Mouse (Mus musculus) G1E (cell line): Measurements from ENCODE around the gene Trpm4. TPM values are rescaled to one million over a fixed set of nuclear protein-coding genes. Genes with fewer than 3 reads are reported as not detected.
A peak's percentile ranks its signal among the peaks of the same experiment; 100 is the strongest.

Experiments
- ATAC-seq: 2 replicates; pipeline ENCODE4 v1.8.0; 2016; ENCODE audit warnings: mild to moderate bottlenecking; ENCODE audit not compliant: insufficient number of reproducible peaks, poor library complexity, low FRiP score, severe bottlenecking; ENCODE audit errors: extremely low read depth
- DNase-seq: peaks from one replicate; pipeline ENCODE4 v3.0.0; 2012; ENCODE audit warnings: low spot score
- H3K27me3 ChIP-seq: 2 replicates; pipeline ENCODE4 v1.6.1; 2012; ENCODE audit warnings: mild to moderate bottlenecking, low read length, inconsistent platforms; ENCODE audit not compliant: insufficient read depth
- H3K36me3 ChIP-seq: replicated peaks from 2 replicates; pipeline ENCODE3; 2012; ENCODE audit warnings: mild to moderate bottlenecking, inconsistent platforms
- H3K4me1 ChIP-seq: 2 replicates; pipeline ENCODE4 v1.6.1; 2012; ENCODE audit warnings: low read depth, low read length, inconsistent platforms, mixed read lengths; ENCODE audit not compliant: insufficient read depth
- H3K4me3 ChIP-seq: 2 replicates; pipeline ENCODE4 v1.5.1; 2012; ENCODE audit warnings: low read depth, mild to moderate bottlenecking, inconsistent platforms, low read length, moderate library complexity, mixed read lengths
- H3K9me3 ChIP-seq: replicated peaks from 2 replicates; pipeline ENCODE4 v1.6.1; 2012; ENCODE audit warnings: inconsistent platforms
- CTCF ChIP-seq: IDR thresholded peaks from 2 replicates; pipeline ENCODE4 v1.5.1; 2012; ENCODE audit warnings: low read depth, low read length, inconsistent platforms, mixed read lengths
- GATA1 ChIP-seq: IDR thresholded peaks from 2 replicates; pipeline ENCODE4 v1.6.1; 2012; ENCODE audit warnings: borderline replicate concordance, low read length, inconsistent platforms, mixed read lengths
- GATA2 ChIP-seq: IDR thresholded peaks from 2 replicates; pipeline ENCODE4 v1.6.1; 2012; ENCODE audit warnings: low read depth, low read length, inconsistent platforms, borderline replicate concordance
- POLR2AphosphoS5 ChIP-seq: IDR thresholded peaks from 2 replicates; pipeline ENCODE4 v1.6.1; 2012; ENCODE audit warnings: low read depth, low read length, inconsistent platforms; ENCODE audit not compliant: insufficient replicate concordance
- TAL1 ChIP-seq: conservative IDR thresholded peaks from 2 replicates; pipeline ENCODE4 v1.6.1; 2012; ENCODE audit warnings: low read depth, low read length, inconsistent platforms, mixed read lengths
- polyA plus RNA-seq: library from polyadenylated mRNA; stranded (reverse); fragments of >175 nt; gene quantifications from 2 replicates; pipeline ENCODE4 v1.2.3, GENCODE M21; 2012
- total RNA-seq, 2 experiments: library from RNA; stranded (forward) in 1 of 2; stranded (reverse) in 1 of 2; fragments of 200-1000 nt in 1 of 2; fragments of >200 nt in 1 of 2; fragmentation: Nextera tagmentation in 1 of 2; gene quantifications; 2 replicates each; pipeline ENCODE4 v1.2.3; 2014 to 2017

Gene Trpm4
- total and polyA plus RNA-seq, 3 experiments, result 0.21 to 0.49 TPM; not detected in 1

DNA sequence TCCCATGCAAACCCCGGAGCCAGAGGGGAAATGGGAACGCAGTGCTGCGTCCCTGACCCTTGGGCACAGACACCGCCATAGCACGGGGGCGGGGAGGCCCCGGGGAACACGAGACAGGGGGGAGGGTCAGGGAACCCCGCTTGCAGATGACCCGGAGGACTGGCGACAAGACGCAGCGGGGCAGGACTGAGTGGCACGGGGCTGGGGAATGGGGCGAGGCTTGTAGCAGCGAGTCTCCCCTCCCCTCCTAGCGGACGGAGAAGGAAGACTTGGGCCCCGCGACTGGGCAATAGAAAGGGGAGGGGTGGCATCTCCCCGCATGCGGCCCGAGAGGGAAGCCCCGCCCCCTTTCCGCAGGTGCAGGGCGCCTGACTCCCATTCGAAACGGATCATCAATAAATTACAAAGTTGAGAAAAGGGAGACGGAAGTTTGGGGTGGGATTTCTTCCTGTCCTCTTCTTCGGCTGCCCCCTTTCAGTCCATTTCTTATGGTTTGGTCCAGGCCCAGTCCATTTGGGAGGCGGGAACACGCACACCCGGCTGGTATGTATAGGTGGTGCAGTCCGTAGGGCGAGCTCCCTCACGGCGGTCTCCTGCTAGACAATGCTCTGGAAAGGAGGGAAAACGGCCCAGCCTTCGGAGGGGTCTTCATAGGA, 6.0 kb upstream of the Trpm4 start:
- TF ChIP-seq GATA1, result no peak
- TF ChIP-seq POLR2AphosphoS5, result no peak
- TF ChIP-seq GATA2, result no peak
- no peak for TF ChIP-seq TAL1
- TF ChIP-seq CTCF, result no peak
- Histone ChIP-seq H3K27me3 (peaks cover 40% of the 10 kb centered on the region), H3K36me3 (no peaks in the 10 kb centered on the region), H3K9me3 (no peaks in the 10 kb centered on the region), H3K4me3 (peak overlapping the region; percentile 60; the same call in 1 of the 2 replicates), H3K4me1 (peaks cover 38% of the 10 kb centered on the region)
- ATAC-seq (no peak), DNase-seq (peak; percentile 33)

DNA sequence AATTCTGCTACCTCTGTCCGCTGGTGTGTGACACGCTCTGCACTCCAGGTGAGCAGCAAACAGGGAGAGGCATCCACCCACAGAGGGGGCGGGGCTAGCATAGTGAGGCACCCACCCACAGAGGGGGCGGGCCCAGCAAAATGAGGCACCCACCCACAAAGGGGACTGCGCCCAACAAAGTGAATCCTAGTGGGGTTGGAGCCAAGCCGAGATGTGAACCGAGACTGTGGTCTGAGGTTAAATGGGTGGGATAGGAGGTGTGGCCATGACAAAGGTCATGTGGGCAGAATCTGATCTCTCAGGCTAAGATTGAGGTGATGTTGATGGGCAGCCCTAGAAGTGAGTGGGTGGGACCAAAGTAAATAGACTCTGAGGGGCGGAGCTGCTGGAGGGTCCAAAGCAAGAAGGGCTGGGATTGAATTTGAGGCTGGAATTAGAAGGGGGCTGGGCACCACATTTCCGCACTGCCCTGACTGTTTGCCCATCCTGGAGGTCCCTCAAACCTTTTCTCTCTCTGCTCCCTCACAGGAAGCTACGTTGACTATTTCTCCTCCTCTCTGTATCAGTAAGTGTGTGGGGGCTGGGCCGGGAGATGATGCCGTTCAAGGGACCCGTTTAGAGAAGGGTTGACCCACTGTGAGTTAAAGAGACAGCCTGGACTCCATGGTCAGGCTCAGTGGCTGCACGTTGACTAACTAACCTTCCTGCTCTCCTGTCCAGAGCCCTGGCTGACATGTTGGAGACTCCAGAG, 4.8 kb upstream of the Trpm4 start:
- no peaks in the 10 kb centered on the region for H3K9me3 ChIP-seq
- peaks cover 40% of the 10 kb centered on the region for H3K4me1 ChIP-seq
- no peak overlapping the region for H3K4me3 ChIP-seq
- no peaks in the 10 kb centered on the region for H3K36me3 ChIP-seq
- H3K27me3 ChIP-seq, result peaks cover 46% of the 10 kb centered on the region
- ATAC-seq (no peak), DNase-seq (no peak)
- TF ChIP-seq TAL1 (no peak), CTCF (no peak), GATA2 (no peak), GATA1 (no peak), POLR2AphosphoS5 (no peak)

DNA sequence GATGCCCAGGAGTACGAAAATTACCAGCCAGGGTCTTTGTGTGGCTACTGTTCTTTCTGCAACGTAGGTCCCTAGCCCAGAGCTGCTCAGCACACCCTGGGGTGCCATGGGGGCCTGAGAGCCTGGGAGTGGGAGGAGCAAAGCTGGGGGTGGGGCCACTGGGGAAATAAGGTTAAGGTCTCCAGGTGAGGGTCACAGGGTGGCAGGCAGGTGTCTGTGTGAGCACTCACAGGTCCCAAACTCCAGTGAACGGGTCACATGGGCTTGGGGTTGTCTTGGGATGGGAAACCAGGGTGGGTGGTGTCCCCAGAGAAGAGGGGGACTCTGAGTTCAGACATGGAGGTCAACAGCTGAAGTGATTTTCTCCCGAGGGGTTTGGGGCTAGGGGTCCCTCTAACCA, 3.9 kb upstream of the Trpm4 start:
- TF ChIP-seq CTCF, result no peak
- TF ChIP-seq GATA1, result no peak
- TF ChIP-seq TAL1, result no peak
- TF ChIP-seq GATA2, result no peak
- no peak for TF ChIP-seq POLR2AphosphoS5
- Histone ChIP-seq H3K4me3 (no peak overlapping the region), H3K27me3 (peaks cover 55% of the 10 kb centered on the region), H3K9me3 (no peaks in the 10 kb centered on the region), H3K36me3 (no peaks in the 10 kb centered on the region), H3K4me1 (peaks cover 45% of the 10 kb centered on the region)
- DNase-seq (no peak), ATAC-seq (no peak)

DNA sequence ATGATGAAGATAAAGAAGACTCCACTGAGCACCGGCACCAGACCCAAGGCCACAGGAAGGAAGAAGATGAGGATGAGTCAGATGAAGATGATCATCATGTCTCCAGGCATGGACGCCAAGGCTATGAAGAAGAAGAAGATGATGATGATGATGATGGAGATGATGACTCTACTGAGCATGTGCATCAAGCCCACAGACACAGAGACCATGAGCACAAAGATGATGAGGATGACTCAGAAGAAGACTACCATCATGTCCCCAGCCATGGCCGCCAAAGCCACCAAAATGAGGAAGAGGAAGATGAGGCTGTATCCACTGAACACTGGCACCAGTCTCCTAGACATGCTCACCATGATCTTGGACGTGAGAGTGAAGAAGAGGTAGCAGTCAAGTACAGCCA, 2.7 kb upstream of the Trpm4 start:
- Histone ChIP-seq H3K36me3 (no peaks in the 10 kb centered on the region), H3K27me3 (peaks cover 66% of the 10 kb centered on the region), H3K9me3 (0 out of 2 replicates have a peak, but pooled peaks cover 2% of the 10 kb centered on the region), H3K4me3 (no peak overlapping the region), H3K4me1 (peaks cover 42% of the 10 kb centered on the region)
- no peak for ATAC-seq
- TF ChIP-seq GATA2 (no peak), POLR2AphosphoS5 (no peak), CTCF (no peak), GATA1 (no peak), TAL1 (no peak)
- no peak for DNase-seq

DNA sequence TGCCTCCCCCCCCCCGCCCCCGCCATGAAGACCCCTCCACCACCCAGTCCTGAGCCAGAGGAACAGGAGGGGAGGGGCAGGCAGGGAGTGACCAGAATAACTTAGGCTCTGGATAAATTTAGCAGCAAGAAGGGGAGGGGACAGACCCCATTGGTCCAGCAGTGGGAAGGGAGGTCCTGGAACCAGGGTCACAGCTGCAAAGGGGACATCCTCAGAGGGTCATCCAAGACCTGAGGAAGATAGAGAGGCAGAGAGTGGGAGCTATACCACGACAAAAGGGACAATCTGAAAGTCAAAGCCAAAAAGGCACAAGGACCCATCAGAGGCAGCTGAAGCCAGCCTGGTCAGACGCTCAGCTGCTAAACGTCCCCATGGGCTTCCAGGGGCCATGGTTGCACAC, 1.5 kb upstream of the Trpm4 start, which contains the start of gene Hrc:
TSS of gene Hrc (plus strand) at position 235 of the 400 bp plus-strand sequence.
- no peak for ATAC-seq

GRCm38 (mm10) chr7:45334605-45335004, 1.0 kb upstream of the Trpm4 start:
- H3K4me1 ChIP-seq, result peaks cover 30% of the 10 kb centered on the region
- DNase-seq (no peak), ATAC-seq (no peak)
- TF ChIP-seq CTCF, result no peak
- no peak for TF ChIP-seq GATA1
- TF ChIP-seq POLR2AphosphoS5, result no peak
- TF ChIP-seq TAL1, result no peak
- TF ChIP-seq GATA2, result no peak
- H3K4me3 ChIP-seq, result no peak overlapping the region
- 0 out of 2 replicates have a peak, but pooled peaks cover 2% of the 10 kb centered on the region for H3K9me3 ChIP-seq
- no peaks in the 10 kb centered on the region for H3K36me3 ChIP-seq
- H3K27me3 ChIP-seq, result peaks cover 67% of the 10 kb centered on the region

More for the DNA sequence above, 1.5 kb upstream of the Trpm4 start, which contains the start of gene Hrc:
- Histone ChIP-seq H3K4me3 (no peak within 1 kb of the TSS), H3K4me1 (peaks cover 33% of the 10 kb centered on the region), H3K9me3 (0 out of 2 replicates have a peak, but pooled peaks cover 2% of the 10 kb centered on the region), H3K27me3 (peaks cover 71% of the 10 kb centered on the region), H3K36me3 (no peaks in the 10 kb centered on the region)
- no peak for TF ChIP-seq POLR2AphosphoS5
- no peak for TF ChIP-seq CTCF
- TF ChIP-seq TAL1, result no peak
- TF ChIP-seq GATA2, result no peak
- no peak for TF ChIP-seq GATA1
- no peak for DNase-seq
